Mouse (Mus musculus) embryonic facial prominence, embryonic 12.5 days (tissue): ENCODE measurements around the gene Ntpcr. TPM values are rescaled to one million over a fixed set of nuclear protein-coding genes. Genes with fewer than 3 reads are reported as not detected.

ENCODE experiments used
- ATAC-seq: fragments of 200-750 bp; cut with Nextera tagmentation; 2 replicates; pipeline ENCODE4 v1.8.0; 2017; ENCODE audit not compliant: insufficient number of reproducible peaks, insufficient read depth, low FRiP score, low TSS enrichment
- H3K27ac ChIP-seq: fragments of 300-500 bp; sonication (generic); 2 replicates; pipeline ENCODE4 v1.5.1; 2016; ENCODE audit warnings: mild to moderate bottlenecking
- H3K27me3 ChIP-seq: fragments of 300-500 bp; sonication (generic); 2 replicates; pipeline ENCODE4 v1.6.1; 2016; ENCODE audit warnings: mild to moderate bottlenecking, moderate library complexity
- H3K36me3 ChIP-seq: fragments of 300-500 bp; sonication (generic); 2 replicates; pipeline ENCODE4 v1.6.1; 2016; ENCODE audit warnings: mild to moderate bottlenecking
- H3K4me1 ChIP-seq: fragments of 300-500 bp; sonication (generic); 2 replicates; pipeline ENCODE4 v1.6.1; 2016
- H3K4me2 ChIP-seq: fragments of 300-500 bp; sonication (generic); replicated peaks from 2 replicates; pipeline ENCODE4 v1.6.1; 2016; ENCODE audit warnings: mild to moderate bottlenecking, moderate library complexity
- H3K4me3 ChIP-seq: fragments of 300-500 bp; sonication (generic); 2 replicates; pipeline ENCODE4 v1.5.1; 2016; ENCODE audit warnings: mild to moderate bottlenecking
- H3K9ac ChIP-seq: fragments of 300-500 bp; sonication (generic); 2 replicates; pipeline ENCODE4 v1.6.1; 2016; ENCODE audit warnings: mild to moderate bottlenecking, moderate library complexity
- H3K9me3 ChIP-seq: fragments of 300-500 bp; sonication (generic); 2 replicates; pipeline ENCODE4 v1.6.1; 2016; ENCODE audit warnings: mild to moderate bottlenecking, moderate library complexity
- WGBS: fragments of 180-500 bp; shearing (Covaris S2); methylation state at CpG from one replicate; pipeline ENCODE4 v1.1.7; 2016; 5-methylcytosine and 5-hydroxymethylcytosine counted together
- polyA plus RNA-seq: library from polyadenylated mRNA; unstranded; fragments of >200 nt; fragmentation: Nextera tagmentation; extraction: Ambion mirVana; gene quantifications from 2 replicates; pipeline ENCODE4 v1.2.1, GENCODE M21; 2016

Gene Ntpcr
- polyA plus RNA-seq, 1 experiment from 2014 or later: 28.4 TPM

- Histone ChIP-seq H3K9me3 (no peaks in the 10 kb centered on the region), H3K36me3 (no peaks in the 10 kb centered on the region), H3K27me3 (no peaks in the 10 kb centered on the region), H3K4me1 (peaks cover 11% of the 10 kb centered on the region), H3K4me3 (no peak overlapping the region), H3K9ac (no peak overlapping the region), H3K27ac (no peak overlapping the region), H3K4me2 (no peak overlapping the region)
- WGBS: 44% methylated on average over 9 of the region's 9 CpGs
- ATAC-seq: no peak
These were observed 26.8 kb downstream of the Ntpcr start for GRCm38 (mm10) chr8:125756391-125757105.

DNA sequence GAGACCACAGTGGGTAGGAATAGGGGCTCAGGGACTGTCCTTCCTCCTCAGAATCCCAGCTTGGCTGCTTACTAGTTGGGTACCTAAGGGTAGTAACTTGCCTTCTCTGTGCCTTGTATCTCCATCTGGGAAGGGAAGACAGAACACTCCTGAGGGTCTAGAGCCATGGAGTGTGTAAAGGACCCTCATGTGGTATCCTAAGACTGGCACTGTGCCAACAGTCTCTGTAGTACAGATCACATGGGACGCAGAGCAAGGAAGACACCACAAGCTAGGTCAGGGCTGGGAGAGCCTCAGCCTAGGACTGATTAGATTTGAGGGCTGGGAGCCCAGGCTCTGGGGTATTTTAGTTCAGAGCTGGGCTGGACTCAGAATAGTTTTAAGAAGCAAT is 27.3 kb downstream of the Ntpcr start:
- H3K4me3 ChIP-seq: no peak overlapping the region
- 56% methylated on average over 1 of the region's 1 CpGs for WGBS
- no peak overlapping the region for H3K27ac ChIP-seq

DNA sequence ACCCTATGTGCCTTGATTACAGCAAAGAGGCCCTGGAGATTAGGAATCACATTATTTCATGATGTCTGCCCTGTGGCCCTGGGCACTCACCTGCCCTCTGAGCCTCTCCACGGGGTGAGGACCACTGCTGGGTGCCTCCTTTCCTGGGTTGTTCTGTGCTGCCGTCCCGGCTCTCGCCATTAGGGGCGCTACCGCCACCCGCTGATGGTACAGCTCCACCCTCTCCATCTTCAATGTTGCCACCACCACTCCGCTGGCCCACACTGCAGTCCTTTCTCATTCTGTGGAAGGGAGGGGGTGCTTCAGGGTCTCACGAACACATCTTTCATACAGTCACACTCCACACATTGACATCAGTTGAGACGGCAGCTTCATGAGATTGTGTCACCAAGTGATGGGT is 29.3 kb downstream of the Ntpcr start:
- Histone ChIP-seq H3K27me3 (no peaks in the 10 kb centered on the region), H3K27ac (no peak overlapping the region), H3K9me3 (0 out of 2 replicates have a peak, but pooled peaks cover 5% of the 10 kb centered on the region), H3K9ac (no peak overlapping the region), H3K4me3 (no peak overlapping the region), H3K4me2 (no peak overlapping the region), H3K36me3 (no peaks in the 10 kb centered on the region), H3K4me1 (peaks cover 11% of the 10 kb centered on the region)
- ATAC-seq: no peak
- WGBS: 52% methylated on average over 10 of the region's 10 CpGs

More for the DNA sequence above, 27.3 kb downstream of the Ntpcr start:
- Histone ChIP-seq H3K27me3 (no peaks in the 10 kb centered on the region), H3K4me2 (no peak overlapping the region), H3K4me1 (peaks cover 11% of the 10 kb centered on the region), H3K9me3 (no peaks in the 10 kb centered on the region), H3K9ac (no peak overlapping the region), H3K36me3 (no peaks in the 10 kb centered on the region)
- no peak for ATAC-seq

DNA sequence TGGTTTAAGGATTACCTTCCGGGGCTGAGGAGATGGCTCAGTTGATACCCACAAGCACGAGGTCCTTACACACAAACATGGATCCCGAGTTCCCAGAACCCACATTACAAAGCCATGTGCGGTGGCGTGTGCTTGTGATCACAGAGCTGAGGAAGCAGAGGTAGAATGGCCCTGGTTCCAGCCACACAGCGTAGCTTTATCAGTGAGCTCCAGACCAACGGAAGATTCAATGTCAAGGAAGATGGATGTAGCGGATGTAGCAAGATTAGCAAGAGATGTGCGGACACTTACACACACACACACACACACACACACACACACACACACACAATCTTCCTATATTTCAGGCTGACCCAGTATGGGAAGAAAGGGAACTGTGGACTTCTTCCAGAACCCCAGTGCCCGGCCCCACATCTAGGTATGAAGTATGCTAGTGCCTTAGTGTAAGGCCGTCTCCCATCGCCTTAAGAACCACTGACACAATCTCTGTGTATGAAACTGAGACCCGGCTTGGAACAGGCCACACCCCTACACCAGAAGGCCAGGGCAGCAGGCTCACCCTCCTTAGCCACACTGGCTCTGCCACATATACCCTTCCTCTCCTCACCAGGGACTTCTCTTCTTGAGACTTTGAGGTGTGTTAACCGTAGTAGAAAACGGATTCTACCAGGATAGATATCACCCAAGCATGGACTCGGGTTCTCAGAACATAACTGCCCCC is 33.5 kb downstream of the Ntpcr start:
- H3K9me3 ChIP-seq: 0 out of 2 replicates have a peak, but pooled peaks cover 5% of the 10 kb centered on the region
- H3K9ac ChIP-seq: no peak overlapping the region
- no peak overlapping the region for H3K4me2 ChIP-seq
- H3K4me3 ChIP-seq: no peak overlapping the region
- no peak for ATAC-seq
- H3K27me3 ChIP-seq: no peaks in the 10 kb centered on the region
- H3K4me1 ChIP-seq: no peaks in the 10 kb centered on the region
- no peaks in the 10 kb centered on the region for H3K36me3 ChIP-seq
- WGBS: 88% methylated on average over 16 of the region's 16 CpGs
- H3K27ac ChIP-seq: no peak overlapping the region

GRCm38 (mm10) chr8:125768079-125768478 is 38.3 kb downstream of the Ntpcr start:
- Histone ChIP-seq H3K9ac (no peak overlapping the region), H3K27ac (no peak overlapping the region), H3K9me3 (0 out of 2 replicates have a peak, but pooled peaks cover 5% of the 10 kb centered on the region), H3K4me2 (no peak overlapping the region), H3K4me3 (no peak overlapping the region), H3K27me3 (no peaks in the 10 kb centered on the region), H3K4me1 (no peaks in the 10 kb centered on the region), H3K36me3 (no peaks in the 10 kb centered on the region)
- WGBS: 85% methylated on average over 10 of the region's 10 CpGs
- no peak for ATAC-seq

DNA sequence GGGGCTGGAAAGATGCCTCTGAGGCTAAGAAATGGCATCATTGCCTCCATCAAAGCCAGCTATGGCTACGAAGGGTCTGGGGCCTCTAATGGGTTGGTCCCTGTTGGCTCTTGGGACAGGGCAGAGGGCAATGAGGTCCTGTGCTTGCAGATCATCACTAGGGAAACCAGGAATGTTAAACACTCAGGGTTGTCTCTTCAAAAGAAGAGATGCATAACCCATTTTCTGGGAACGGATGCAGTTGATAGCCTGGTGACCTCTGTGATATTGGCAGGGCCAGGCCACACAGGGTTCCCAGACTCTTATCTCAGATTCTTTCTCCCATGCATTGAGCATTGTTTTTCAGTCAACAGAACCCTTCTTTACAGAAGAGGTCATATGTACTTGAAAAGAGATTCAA is 42.5 kb downstream of the Ntpcr start:
- Histone ChIP-seq H3K9me3 (no peaks in the 10 kb centered on the region), H3K36me3 (no peaks in the 10 kb centered on the region), H3K27me3 (no peaks in the 10 kb centered on the region), H3K4me1 (no peaks in the 10 kb centered on the region), H3K27ac (no peak overlapping the region), H3K4me3 (no peak overlapping the region), H3K9ac (no peak overlapping the region), H3K4me2 (no peak overlapping the region)
- ATAC-seq: no peak
- WGBS: 48% methylated on average over 2 of the region's 2 CpGs

GRCm38 (mm10) chr8:125773281-125773803 is 43.6 kb downstream of the Ntpcr start:
- Histone ChIP-seq H3K4me1 (no peaks in the 10 kb centered on the region), H3K27me3 (no peaks in the 10 kb centered on the region), H3K9me3 (no peaks in the 10 kb centered on the region), H3K4me3 (no peak overlapping the region), H3K4me2 (no peak overlapping the region), H3K9ac (no peak overlapping the region), H3K27ac (no peak overlapping the region), H3K36me3 (no peaks in the 10 kb centered on the region)
- ATAC-seq: no peak
- 49% methylated on average over 7 of the region's 7 CpGs for WGBS

DNA sequence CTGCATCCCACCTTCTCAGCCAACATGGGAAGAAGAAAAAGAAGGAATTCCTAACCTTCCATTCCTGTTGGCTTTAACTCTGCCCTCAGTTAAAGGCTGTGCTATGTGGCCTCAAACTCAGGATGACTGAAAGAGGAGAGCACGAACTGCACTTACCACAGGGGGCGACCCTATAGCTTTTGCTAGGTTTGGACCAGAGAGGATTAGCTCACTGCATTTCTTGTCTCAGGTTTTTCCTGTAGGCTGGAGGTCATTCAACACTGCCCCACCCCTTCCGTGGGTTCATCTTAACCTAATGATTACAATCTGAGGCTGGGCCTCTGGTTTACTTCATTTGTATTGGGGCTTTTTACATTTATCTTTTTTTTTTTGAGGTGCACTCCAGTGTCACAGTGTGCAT is 45.3 kb downstream of the Ntpcr start:
- ATAC-seq: no peak
- Histone ChIP-seq H3K4me2 (no peak overlapping the region), H3K9me3 (no peaks in the 10 kb centered on the region), H3K27me3 (no peaks in the 10 kb centered on the region), H3K4me1 (no peaks in the 10 kb centered on the region), H3K9ac (no peak overlapping the region), H3K36me3 (no peaks in the 10 kb centered on the region), H3K27ac (no peak overlapping the region), H3K4me3 (no peak overlapping the region)
- WGBS: 48% methylated on average over 3 of the region's 3 CpGs

DNA sequence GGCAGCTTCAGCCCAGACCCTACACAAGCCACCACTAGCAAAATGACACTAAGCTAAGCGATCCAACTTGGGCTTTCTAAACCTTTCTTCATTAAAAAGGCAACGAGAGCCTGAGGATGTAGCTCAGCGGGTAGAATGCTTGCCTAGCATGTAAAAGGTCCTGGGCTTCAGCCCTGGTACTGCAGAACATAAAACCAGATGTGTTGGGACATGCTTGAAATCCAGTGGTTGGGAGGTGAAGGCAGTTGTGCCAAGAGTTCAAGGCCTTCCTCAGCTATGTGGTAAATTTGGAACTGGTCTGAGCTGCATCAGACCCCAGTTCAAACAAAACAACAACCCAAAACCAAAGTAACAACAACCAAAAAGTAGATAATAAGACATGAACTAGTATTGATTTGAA is 46.6 kb downstream of the Ntpcr start:
- no peak overlapping the region for H3K27ac ChIP-seq
- ATAC-seq: no peak
- H3K9ac ChIP-seq: no peak overlapping the region
- 89% methylated on average over 3 of the region's 3 CpGs for WGBS
- H3K36me3 ChIP-seq: no peaks in the 10 kb centered on the region
- H3K4me2 ChIP-seq: no peak overlapping the region
- H3K9me3 ChIP-seq: no peaks in the 10 kb centered on the region
- no peaks in the 10 kb centered on the region for H3K27me3 ChIP-seq
- no peak overlapping the region for H3K4me3 ChIP-seq
- H3K4me1 ChIP-seq: 0 out of 2 replicates have a peak, but pooled peaks cover 3% of the 10 kb centered on the region

DNA sequence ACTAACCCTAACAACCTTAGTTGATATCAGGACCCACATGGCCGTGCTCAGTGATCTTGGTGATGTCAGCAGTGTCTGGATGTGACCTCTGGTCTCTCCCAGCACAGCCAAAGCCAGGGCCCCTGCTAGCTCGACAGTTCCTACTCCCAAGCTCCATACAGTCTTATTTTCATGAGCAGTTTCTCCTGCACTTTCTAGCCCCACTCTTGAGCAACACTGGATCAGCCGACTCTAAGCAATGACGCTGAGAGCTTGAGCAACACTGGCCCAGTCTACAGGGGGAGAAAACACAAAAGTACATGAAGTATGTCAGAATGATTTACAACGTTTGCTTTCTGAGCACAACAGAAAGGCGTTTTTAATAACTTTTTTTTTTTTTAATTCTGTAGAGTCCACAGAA is 47.0 kb downstream of the Ntpcr start:
- Histone ChIP-seq H3K9me3 (no peaks in the 10 kb centered on the region), H3K36me3 (no peaks in the 10 kb centered on the region), H3K4me2 (no peak overlapping the region), H3K27ac (no peak overlapping the region), H3K4me3 (no peak overlapping the region), H3K9ac (no peak overlapping the region), H3K27me3 (no peaks in the 10 kb centered on the region), H3K4me1 (0 out of 2 replicates have a peak, but pooled peaks cover 3% of the 10 kb centered on the region)
- ATAC-seq: no peak
- 77% methylated on average over 6 of the region's 6 CpGs for WGBS

GRCm38 (mm10) chr8:125777478-125778164 is 47.9 kb downstream of the Ntpcr start:
- Histone ChIP-seq H3K4me3 (no peak overlapping the region), H3K4me1 (0 out of 2 replicates have a peak, but pooled peaks cover 3% of the 10 kb centered on the region), H3K9ac (no peak overlapping the region), H3K9me3 (no peaks in the 10 kb centered on the region), H3K27ac (no peak overlapping the region), H3K36me3 (no peaks in the 10 kb centered on the region), H3K27me3 (no peaks in the 10 kb centered on the region), H3K4me2 (no peak overlapping the region)
- WGBS: 73% methylated on average over 12 of the region's 12 CpGs
- ATAC-seq: no peak
